Mouse (Mus musculus) urinary bladder, postnatal 14 days (tissue): ENCODE data around the gene Tnfrsf1b.

Source experiments
- DNase-seq: peaks from one replicate; pipeline ENCODE4 v3.0.0; 2021; ENCODE audit warnings: low spot score

The Tnfrsf1b gene

DNA sequence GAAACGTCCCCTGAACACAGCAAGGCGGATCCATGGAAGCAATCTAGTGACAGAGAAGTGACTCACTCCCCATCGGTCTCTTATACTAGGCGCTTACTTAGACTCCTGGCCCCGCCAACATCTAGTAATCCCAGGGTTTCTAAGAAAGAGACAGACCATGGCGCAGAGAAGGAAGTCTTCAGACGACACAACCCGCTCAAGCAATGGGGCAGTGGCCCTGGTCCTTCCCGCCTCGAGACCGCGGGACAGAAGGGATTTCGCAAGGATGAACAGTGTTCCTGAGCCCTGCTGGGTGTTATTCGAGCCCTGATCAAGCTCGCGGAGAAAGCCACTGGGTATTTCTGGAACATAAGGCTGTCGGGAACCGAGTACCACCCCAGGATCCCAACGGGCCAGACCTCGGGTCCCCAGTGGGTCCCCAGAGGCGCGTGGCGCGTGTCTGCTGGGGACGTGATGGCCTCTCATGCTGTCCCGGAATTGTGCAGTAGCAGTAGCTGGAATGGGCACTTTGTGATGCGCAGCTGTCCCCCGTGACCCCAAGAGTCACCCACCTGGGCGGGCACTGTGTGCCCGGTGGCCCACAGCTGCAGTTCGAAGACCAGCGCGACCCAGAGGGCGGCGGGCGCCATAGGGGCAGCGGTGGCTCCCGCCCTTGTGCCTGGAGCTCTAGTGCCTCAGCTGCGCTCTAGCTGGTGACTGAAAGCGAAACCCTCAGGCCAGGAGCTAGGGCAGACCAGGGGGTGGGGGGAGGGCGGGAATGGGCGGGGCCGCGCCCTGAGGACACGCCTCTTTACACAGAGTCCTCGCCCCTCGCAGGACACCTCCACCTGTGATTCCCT lies at the start of gene Tnfrsf1b:
TSS of gene Tnfrsf1b (minus strand) at position 698 of the 839 bp plus-strand sequence.
- peak; percentile 50 for DNase-seq

DNA sequence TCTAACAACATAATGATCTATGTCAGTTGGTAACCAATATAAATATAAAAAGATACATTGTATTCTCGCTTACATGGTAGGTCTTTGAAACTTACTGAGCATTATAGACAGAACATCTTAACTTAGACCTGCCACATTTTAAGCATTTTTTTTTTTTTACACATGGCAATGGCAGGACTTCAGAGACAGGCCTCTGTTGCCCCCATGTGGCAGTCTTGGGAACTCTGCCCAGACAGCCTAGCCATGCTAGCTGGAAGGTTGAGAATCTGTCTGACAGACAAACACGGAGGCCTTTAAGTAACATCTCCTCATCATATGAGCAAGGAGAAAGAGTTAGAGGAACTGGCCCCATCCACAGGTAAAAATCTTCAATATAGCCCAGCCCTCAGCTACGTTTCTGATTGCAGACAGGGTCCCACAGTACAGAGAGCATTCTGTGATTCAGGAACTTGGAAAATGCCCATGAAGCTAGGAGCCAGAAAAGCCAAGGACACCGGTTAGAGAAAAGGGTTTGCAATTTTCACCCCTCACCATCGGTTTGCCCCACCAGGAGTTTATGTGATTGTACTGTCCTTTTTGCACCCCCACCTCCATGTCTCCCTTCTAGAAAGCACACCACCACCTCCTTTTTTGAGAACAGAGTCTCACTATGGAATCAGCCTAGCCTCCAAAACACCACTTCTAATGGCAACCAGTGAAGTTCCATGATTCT lies 49.1 kb upstream of the Tnfrsf1b start:
- DNase-seq, result peak; percentile 70

DNA sequence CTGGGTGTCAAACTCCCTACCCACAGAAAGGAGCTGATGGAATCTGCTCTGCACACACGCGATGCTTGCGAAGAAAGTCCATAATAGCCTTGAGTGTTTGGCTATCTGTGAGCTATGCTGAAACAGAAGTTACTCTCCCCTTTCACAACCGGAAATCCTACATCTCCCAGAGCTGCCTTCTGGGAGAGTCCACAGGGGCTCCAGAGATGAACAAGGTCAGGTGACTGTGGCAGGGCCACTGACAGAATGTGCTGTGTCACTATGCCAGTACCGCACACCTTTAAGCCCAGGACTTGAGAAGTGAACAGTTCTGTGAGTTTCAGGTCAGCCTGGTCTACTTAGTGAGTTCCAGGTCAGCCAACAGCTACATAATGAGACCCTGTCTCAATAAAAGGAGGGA lies 47.9 kb upstream of the Tnfrsf1b start:
- no peak for DNase-seq

DNA sequence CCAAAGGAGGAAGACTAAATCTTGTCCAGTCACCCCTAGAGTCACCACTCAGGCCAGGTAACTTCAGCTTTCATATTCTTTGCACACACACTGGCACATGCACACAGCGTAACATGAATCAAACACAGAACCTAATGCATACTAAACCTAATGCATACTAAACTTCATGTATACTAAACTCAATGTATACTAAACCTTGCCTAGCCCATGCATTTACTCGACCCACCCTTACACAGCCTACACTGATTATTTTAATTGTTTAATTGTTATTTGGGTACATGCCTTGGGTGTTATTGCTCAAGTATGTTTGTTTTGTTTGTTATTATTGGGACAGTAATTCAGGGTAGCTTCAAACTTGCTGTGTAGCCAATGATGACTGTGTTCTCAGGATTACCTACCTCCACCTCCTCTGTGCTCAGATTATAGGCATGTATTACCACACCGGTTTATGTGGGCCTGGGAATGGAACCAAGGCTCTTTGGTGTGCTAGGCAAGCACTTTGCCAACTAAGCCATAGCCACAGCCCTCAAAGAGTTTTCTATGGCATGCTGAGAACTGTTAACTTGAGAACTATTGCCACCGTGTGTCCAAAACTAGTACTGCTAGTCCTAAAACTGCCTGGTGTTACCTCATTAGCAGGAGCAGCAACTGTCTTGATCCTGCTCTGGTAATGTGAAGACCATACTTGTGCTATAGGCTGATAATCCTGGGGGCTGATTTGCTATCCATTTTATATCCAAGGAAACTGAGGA lies 39.9 kb upstream of the Tnfrsf1b start:
- peak; percentile 72 for DNase-seq

DNA sequence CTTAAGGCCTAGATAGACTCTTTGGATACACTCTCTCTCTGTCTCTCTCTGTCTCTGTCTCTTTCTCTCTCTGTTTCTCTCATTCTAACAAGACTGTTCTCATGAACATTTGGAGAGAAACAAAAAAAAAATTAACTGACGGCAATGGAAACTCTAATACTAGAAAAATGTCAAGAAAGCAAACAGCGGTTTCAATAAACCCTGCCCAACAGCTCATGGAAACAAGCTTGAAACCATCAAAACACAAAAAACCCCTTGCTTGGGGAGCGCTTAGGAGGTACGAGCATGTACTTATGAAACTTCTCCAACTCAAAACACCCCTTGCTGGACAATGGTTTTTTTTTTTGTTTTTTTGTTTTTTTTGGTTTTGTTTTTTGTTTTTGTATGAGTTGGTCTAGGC lies 38.0 kb upstream of the Tnfrsf1b start:
- DNase-seq, result no peak

DNA sequence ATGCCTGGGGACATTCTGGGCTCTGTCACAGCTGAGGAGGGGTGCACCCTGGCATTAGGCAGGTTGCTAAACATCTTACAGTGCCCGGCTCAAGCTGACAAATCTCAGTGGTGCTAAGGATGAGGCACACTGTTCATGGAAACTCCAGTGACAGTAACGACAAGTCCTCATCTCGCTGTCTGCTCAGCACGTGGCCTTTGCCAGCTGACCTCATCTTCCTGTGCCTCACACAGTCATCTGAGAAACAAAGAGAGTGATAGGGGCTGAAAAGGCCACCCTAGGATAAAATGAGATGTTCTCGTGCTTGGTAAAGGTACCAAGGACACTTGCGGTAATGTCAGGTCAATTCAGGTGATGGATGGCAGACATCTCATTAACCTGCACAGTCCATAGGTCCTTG lies 36.8 kb upstream of the Tnfrsf1b start:
- no peak for DNase-seq

DNA sequence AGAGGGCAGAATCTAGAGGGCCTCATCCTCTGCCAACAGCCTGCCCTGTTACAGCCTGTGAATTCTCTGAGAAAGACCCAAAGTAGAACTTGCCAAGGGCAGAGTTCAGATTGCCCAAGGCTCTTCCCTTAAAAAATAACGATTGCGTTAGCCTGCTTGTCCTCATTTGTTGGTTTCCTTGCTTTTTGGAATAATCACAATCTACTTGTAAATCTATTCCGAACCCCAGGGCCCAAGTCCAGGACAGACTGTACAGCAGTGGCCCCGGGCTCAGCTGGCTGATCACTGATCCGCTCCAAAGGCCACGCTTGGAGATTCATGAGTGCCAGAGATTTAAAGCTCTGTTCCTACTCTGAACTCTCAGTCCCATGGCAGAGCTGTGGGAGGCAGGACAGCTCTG lies 34.3 kb upstream of the Tnfrsf1b start:
- peak; percentile 48 for DNase-seq

DNA sequence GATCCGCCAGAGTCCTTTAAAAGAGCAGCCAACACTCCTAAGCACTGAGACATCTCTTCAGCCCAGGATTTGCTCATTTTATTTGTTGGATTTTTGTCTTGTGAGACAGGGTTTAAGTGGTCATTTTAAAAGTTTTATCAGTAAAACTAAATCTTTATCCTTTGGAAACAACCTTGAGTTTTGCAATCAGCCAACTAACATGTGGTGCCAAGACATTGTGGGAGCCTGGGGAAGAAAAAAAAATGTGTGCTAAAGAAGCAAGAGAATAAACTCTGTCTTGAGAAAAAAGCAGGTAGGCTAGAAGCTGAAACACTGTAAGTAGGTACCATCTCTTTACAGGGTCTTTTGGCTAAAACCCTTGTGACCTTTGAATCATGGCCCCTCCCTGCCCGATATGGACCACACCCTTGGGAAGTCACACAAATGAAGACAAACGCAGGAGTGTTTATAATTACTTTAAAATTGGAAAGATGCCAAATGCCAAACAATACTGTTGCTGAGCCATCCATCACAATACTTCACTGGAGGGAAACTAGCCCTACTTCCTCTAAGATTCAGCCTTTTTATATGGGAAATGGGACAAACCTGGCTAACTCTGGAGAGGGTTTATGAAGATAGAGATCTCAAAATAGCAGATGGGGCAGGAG lies 32.2 kb upstream of the Tnfrsf1b start:
- DNase-seq, result no peak

DNA sequence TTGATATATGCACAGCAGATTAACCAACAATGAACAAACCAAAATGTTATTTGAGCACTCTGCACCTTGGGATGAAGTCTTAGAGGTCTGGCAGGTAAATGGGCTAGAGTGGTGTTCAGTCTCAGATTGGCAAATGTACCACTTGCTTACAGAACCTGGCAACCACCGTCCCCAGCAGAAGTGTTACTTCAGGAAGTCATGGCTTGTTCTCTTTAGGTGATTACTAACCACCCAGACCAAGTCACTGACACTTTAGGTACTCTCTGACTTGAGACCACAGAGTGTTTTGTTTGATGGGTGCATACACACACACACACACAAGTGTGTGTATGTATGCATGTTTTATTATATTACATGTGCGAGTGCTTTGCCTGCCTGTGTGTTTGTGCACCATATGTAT lies 31.6 kb upstream of the Tnfrsf1b start:
- no peak for DNase-seq

DNA sequence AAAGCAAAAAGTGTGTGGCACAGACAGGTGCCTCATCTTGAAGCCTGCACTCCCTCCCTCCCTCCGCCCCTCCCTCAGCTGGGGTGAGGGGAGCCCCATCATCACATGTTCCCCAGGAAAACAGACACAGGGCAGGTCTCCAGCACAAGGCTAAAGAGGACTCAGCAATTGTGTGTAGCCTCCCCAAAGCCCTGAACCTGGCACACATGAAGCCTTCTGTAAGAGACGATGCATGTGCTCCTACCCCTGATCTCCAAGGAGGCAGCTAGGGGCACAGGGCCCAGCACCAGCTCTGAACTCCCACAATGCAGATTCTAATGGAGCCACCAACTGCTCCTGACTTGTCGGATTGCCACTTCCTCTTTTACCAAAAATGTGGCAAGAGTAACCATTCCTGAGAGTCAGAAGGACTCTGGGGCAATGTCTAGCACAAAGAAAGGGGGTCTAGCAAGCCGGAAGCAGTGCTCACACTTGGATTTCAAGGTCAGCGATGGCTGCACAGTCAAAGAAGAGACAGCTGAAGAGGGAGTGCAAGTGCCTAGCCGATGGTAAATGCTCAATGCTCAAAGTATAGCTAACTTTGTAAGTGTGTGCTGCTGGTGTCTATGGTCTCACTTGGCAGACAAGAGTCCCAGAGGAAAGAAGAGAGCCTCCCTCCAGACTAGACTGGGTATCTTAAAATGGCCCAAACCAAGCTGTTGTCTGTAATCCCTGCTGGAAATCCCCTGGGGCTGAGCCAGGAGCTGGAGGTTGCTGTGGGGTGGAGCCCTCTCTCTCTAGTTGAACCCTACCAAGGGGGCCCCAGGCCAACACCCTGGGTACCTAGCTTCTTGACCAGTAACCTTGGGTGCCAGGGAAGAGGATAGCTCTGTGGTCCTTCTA lies 29.9 kb upstream of the Tnfrsf1b start:
- DNase-seq, result no peak

DNA sequence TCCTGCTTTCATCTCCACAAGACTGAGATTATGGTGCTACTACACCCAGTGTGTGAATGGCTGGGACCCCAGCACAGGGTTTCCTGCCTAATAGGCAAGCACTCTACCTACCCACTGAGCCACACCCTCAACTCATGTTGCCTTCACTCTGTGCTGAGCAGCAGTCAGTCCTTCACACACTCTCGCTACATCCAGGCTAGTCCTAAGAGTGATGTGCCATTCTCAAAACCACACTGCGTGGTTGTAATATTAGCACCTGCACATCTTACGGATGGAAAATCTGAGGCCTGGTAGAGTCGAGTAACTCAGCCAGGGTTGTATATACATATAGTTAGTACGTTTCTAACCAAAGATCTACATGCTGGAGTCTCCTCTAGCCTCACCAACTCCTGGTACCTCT lies 28.2 kb upstream of the Tnfrsf1b start:
- no peak for DNase-seq

DNA sequence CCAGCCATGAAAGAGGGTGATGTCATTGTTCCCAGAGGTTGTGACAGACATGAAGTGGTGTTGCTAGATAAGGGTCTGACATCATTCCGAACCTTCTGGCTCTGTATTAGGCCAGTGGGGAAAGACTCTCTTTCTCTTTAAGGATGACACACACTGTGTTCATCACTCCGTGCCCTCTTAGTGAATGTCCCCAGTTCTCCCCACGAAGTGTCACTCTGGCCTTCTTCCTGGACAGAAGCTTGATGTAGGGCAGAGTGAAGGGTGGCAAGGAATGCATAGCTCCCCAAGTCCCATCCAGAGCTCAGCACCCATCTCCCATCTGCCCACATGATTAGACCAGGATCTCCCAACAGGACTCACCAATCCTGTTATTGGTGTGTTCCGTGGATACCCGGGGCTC lies 27.3 kb upstream of the Tnfrsf1b start:
- DNase-seq, result no peak

DNA sequence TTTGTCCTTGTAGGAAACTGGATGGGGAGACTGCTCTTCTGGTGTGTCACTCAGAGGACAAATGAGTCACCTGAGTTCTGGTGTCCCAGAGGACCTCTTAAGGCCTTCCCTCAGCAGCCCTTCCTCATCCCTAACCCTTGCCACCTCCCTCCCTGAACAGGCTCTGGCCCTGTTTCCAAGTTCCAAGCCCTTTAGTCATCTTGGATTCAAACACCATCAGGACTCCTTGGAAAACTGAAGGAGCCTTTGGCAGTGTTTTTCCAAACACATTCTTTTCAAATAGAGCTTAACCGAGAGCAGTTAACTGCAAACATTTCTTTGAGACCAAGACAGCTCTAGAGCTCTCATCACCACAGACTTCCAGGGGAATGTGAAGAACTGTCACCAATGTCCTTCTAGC lies 26.1 kb upstream of the Tnfrsf1b start:
- peak; percentile 62 for DNase-seq

DNA sequence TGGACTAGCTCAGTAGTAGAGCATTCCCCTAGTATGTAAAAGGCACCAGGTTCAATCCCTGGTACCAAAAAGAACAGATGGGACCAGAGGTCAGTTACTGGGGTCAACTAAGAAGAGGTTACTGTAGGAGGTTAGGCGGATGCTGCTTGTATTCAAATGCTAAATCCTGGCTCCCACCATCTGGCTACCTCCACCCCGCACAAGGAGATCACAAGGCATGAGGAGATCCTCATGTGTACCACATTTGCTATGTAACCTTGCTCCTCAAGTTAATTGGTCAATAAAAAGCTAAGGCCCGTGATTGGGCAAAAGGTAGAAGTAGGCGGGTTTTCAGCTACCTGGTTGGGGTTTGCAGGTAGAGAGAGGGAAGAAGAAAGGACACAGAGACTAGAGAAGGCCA lies 25.0 kb upstream of the Tnfrsf1b start:
- no peak for DNase-seq

DNA sequence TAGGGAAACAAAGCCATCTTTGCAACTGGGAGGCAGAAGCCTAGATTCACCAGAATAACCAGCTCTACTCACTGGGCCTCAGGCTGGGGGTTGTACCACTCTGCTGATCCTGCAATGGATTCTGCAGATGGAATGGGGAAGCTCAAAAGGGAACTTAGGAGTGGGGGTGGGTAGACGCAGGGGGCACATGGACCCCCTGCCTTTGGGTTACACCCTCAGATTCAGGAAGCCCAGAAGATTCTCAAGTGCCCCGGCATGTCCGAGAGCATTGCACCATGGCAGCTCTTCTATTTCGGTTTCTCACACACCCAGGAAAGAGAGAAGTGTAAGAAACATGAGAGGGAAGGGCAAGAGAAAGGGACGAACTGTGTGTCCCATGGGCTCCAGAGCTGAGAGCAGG lies 23.5 kb upstream of the Tnfrsf1b start:
- DNase-seq, result no peak

DNA sequence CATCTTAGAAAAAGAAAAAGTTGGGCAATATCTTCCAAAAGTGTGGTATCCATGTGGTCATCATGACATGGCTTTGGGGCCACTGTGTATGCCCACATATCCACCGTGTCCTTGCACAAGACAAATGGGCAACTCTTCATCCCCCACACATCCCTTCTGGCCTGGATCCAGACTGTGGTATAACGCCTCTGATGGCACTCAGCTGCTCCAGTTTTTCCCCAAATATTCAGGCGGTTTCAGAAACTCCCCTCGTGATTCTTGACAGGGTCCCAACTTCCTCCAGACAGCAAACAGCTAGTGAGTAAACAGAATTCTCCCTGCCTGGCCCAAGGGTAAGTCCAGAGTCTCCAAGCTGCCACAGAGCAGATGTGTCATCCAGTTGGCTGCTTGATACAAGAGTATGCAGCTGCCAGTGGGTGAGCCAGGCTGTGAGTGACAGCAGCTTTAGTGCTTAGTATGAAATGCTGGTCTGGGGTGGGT lies 21.0 kb upstream of the Tnfrsf1b start:
- DNase-seq, result no peak

DNA sequence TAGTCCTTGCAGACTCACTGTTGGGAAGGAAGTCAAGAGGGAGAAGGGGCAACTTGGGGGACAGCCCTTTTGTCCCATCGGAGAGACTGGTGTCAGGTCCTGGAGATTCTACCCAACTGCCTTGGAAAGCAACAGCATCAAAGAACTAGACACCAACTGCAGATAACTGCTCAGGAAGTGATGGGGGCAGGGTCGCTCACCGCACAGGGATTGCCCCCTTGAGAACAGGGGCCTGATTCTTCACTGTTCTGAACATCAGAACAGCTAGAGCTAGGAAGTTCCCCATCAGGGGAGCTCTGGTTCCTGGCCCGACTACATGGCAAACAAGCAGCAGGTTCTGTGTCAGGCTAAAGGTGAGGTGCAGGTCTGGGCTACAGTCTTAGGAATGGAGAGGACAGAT lies 19.8 kb upstream of the Tnfrsf1b start:
- DNase-seq, result no peak

DNA sequence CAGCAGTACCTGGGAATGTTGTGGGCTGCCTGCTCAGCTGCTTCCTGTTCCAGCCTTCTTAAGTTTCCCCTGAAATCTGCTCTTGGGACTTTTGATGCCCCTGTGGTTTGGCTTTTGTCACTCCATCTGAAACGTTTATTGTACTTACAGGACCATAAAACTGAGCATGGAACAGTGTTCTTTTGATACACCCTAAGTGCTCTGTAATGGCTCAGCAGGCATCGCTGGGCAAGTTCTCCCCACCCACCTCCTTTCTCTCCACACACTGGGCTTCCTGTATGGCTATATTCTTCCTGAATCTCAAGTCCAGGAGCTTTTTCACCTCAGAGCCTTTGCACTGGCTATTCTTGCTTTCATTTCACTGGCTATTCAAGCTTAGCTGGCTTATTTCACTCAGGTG lies 18.1 kb upstream of the Tnfrsf1b start:
- no peak for DNase-seq

DNA sequence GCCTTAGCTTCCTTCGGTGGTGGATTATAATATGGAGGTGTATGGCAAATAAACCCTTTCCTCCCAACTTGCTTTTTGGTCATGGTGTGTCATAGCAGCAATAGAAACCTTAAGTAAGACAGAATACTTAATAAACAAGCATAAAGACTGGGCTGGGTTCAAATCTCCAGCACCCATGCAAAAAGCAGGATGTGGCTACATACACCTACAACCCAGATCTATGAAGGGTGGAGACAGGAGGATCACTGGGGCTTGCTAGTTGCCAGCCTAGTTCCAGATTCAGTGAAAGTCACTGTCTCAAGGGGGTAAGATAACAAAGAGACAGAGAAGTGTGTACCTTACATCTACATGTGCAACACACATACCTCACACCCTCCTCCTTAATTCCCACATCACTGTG lies 16.9 kb upstream of the Tnfrsf1b start:
- no peak for DNase-seq

DNA sequence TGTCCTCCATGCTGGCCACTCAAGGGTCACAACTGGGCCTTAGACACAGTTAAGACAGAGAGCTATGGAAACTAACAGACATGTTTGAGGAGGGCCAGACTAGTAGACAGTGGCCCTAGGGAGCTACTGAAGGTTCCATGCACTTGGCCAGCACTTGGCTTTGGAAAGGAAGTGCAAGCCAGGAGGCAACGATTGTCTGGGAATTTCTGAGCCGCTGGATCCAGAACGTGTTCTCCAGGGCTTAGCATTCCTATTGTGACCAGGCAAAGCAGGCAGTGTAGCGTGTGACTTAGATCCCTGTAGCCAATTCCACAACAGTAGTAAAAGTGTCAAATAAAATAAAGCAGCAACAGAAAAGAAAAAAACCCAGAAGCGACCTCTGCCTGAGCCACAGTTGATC lies 14.1 kb upstream of the Tnfrsf1b start:
- DNase-seq, result no peak

DNA sequence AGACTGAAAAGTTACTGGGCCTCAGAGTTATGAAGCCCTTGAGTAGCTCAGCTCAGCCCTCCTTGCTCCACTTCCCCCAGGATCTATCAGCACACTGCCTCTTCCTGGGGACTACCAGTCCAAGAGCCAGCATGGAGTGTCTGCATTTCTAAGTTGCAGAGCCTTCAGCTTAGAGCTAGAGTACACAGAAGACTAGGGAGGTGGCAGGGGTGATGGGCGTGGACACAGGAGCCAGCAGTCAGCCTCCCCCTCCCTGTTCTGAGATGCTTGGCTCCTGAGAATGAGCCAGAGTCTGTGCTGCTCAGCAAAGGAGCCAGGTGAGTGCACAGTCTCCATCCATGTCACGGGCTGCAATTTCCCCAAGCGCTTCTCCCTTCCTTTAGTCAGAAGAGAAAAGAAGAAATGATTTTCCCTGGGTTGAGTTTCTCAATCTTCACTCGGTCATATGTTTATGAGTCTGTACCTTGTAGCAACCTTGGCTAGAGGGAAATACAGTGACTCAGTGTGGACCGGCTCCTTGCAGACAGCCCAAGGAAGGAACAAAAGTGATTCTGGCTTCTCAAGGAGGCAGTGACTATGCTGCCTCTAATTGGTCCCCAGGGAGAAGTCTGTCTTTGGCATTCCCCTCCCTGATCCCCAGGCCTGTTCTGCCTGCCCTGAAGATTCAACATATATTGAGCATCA lies 11.2 kb upstream of the Tnfrsf1b start:
- DNase-seq, result no peak
